Mouse (Mus musculus) kidney, adult 11 months (tissue): ENCODE results near the gene Cd164l2.

Source experiments
- DNase-seq: peaks from one replicate; pipeline ENCODE4 v3.0.0; 2022

Gene Cd164l2

GRCm38 (mm10) chr4:133195014-133195413 lies 16.9 kb upstream of the Cd164l2 start:
- DNase-seq, result no peak

GRCm38 (mm10) chr4:133196136-133196535 lies 15.8 kb upstream of the Cd164l2 start:
- DNase-seq, result no peak

- peak; percentile 45 for DNase-seq
Observed at GRCm38 (mm10) chr4:133196852-133197251, 15.1 kb upstream of the Cd164l2 start.

- no peak for DNase-seq
Observed at GRCm38 (mm10) chr4:133197355-133197754, 14.6 kb upstream of the Cd164l2 start.

- DNase-seq, result peak; percentile 80
Observed at GRCm38 (mm10) chr4:133197801-133198286, 14.1 kb upstream of the Cd164l2 start.

GRCm38 (mm10) chr4:133198337-133199180 lies 13.4 kb upstream of the Cd164l2 start:
- DNase-seq, result no peak

- no peak for DNase-seq
Observed at GRCm38 (mm10) chr4:133199743-133200142, 12.2 kb upstream of the Cd164l2 start.

GRCm38 (mm10) chr4:133200343-133200742 lies 11.6 kb upstream of the Cd164l2 start:
- DNase-seq, result peak; percentile 39

GRCm38 (mm10) chr4:133201006-133201771 lies 10.7 kb upstream of the Cd164l2 start:
- peak; percentile 88 for DNase-seq

- DNase-seq, result no peak
Observed at GRCm38 (mm10) chr4:133202254-133202653, 9.7 kb upstream of the Cd164l2 start.

- no peak for DNase-seq
Observed at GRCm38 (mm10) chr4:133203591-133203990, 8.3 kb upstream of the Cd164l2 start.

GRCm38 (mm10) chr4:133204379-133204778 lies 7.6 kb upstream of the Cd164l2 start:
- no peak for DNase-seq

- peak; percentile 43 for DNase-seq
Observed at GRCm38 (mm10) chr4:133209366-133209765, 2.6 kb upstream of the Cd164l2 start.

GRCm38 (mm10) chr4:133210023-133210787 lies 1.7 kb upstream of the Cd164l2 start:
- no peak for DNase-seq

GRCm38 (mm10) chr4:133210788-133211390 lies 1.0 kb upstream of the Cd164l2 start:
- DNase-seq, result no peak

GRCm38 (mm10) chr4:133212562-133213267 lies 784 bp downstream of the Cd164l2 start:
- DNase-seq, result peak; percentile 74

GRCm38 (mm10) chr4:133213268-133213590 lies 1.3 kb downstream of the Cd164l2 start:
- DNase-seq, result peak; percentile 40

- DNase-seq, result no peak
Observed at GRCm38 (mm10) chr4:133213661-133214060, 1.7 kb downstream of the Cd164l2 start.

GRCm38 (mm10) chr4:133217641-133218040 lies 5.7 kb downstream of the Cd164l2 start:
- DNase-seq, result peak; percentile 71

GRCm38 (mm10) chr4:133218745-133219144 lies 6.8 kb downstream of the Cd164l2 start:
- no peak for DNase-seq

GRCm38 (mm10) chr4:133220656-133221055 lies 8.7 kb downstream of the Cd164l2 start:
- DNase-seq, result peak; percentile 61

- no peak for DNase-seq
Observed at GRCm38 (mm10) chr4:133221701-133222100, 9.8 kb downstream of the Cd164l2 start.
